Mouse (Mus musculus): Measurements from ENCODE around the gene D130043K22Rik. TPM values are rescaled to one million over a fixed set of nuclear protein-coding genes. Genes with fewer than 3 reads are reported as not detected.

The D130043K22Rik gene
- polyA plus RNA-seq, 1 experiment from 2014 or later: 8.2 TPM

DNA sequence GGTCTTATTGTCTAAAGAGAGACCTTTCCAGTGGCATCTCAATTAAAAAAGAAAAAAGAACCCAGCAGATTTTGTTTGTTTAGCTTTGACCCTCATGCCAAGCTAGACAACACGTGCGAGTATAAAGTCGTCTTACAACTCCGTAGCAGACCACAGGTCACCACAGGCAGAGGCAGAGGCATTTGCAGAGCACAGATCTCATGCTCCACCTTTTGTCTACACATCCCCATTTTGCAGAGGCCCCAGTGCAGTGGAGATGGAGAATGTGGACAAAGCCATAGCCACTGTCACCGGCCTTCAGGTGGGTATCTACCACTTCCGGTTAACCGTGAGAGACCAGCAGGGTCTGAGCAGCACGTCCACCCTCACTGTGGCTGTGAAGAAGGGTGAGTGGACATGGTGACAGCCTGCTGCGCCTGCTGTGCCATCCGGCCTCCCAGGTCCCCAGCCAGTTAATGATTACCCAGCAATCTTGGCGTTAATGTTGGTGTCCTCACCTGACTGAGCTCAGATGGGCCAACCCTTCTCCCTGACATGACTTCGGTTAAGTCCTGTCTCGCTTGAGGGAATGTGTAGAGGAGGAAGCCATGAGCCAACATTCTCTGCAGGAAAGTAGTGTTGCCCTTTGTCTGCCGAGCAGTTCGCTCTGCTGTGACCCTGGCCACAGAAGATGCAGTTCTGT, 34.6 kb downstream of the D130043K22Rik start:
- no peak for ATAC-seq (ENCODE audit: low FRiP score, low read depth)
- H3K36me3 ChIP-seq: peaks cover 28% of the 10 kb centered on the region; the same call in 1 of the 2 replicates
- H3K4me3 ChIP-seq: no peak overlapping the region
- H3K9ac ChIP-seq: no peak overlapping the region
- H3K27ac ChIP-seq (replicated peaks): no peak overlapping the region
- no peaks in the 10 kb centered on the region for H3K27me3 ChIP-seq
- WGBS: 85% methylated on average over 15 of the region's 15 CpGs
- no peaks in the 10 kb centered on the region for H3K9me3 ChIP-seq
- no peak overlapping the region for H3K4me2 ChIP-seq
- H3K4me1 ChIP-seq (replicated peaks): no peaks in the 10 kb centered on the region

GRCm38 (mm10) chr13:24880208-24880607, 35.3 kb downstream of the D130043K22Rik start:
- no peak overlapping the region for H3K4me3 ChIP-seq
- peaks cover 29% of the 10 kb centered on the region; the same call in 1 of the 2 replicates for H3K36me3 ChIP-seq
- H3K9ac ChIP-seq: no peak overlapping the region
- H3K9me3 ChIP-seq: no peaks in the 10 kb centered on the region
- no peaks in the 10 kb centered on the region for H3K27me3 ChIP-seq
- ATAC-seq (ENCODE audit: low FRiP score, low read depth): no peak
- no peak overlapping the region for H3K27ac ChIP-seq (replicated peaks)
- H3K4me2 ChIP-seq: no peak overlapping the region
- H3K4me1 ChIP-seq (replicated peaks): no peaks in the 10 kb centered on the region
- WGBS: 84% methylated on average over 6 of the region's 6 CpGs

DNA sequence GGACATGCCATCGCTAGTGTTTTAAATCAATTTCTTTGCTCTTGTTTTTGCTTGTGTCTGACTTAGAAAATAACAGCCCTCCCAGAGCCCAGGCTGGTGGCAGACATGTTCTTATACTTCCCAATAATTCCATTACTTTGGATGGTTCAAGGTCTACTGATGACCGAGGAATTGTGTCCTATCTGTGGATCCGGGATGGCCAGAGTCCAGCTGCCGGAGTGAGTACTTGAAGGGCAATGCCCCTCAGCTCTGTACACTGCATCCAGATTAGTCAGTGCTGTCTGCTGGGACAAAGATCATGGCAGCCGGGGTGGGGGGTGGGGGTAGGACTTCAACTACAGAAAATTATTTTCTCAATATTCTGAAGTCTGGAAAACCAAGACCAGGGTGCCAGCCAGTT, 35.8 kb downstream of the D130043K22Rik start:
- Histone ChIP-seq H3K27me3 (no peaks in the 10 kb centered on the region), H3K27ac (replicated peaks) (no peak overlapping the region), H3K4me2 (no peak overlapping the region), H3K9me3 (no peaks in the 10 kb centered on the region), H3K36me3 (peaks cover 31% of the 10 kb centered on the region), H3K9ac (no peak overlapping the region), H3K4me3 (no peak overlapping the region), H3K4me1 (replicated peaks) (no peaks in the 10 kb centered on the region)
- 94% methylated on average over 5 of the region's 5 CpGs for WGBS
- ATAC-seq (ENCODE audit: low FRiP score, low read depth): no peak

GRCm38 (mm10) chr13:24882411-24882810, 37.5 kb downstream of the D130043K22Rik start:
- no peak for ATAC-seq (ENCODE audit: low FRiP score, low read depth)
- Histone ChIP-seq H3K27me3 (no peaks in the 10 kb centered on the region), H3K27ac (replicated peaks) (no peak overlapping the region), H3K4me2 (no peak overlapping the region), H3K4me1 (replicated peaks) (no peaks in the 10 kb centered on the region), H3K9me3 (no peaks in the 10 kb centered on the region), H3K9ac (no peak overlapping the region), H3K4me3 (no peak overlapping the region), H3K36me3 (peaks cover 29% of the 10 kb centered on the region)
- WGBS: 95% methylated on average over 6 of the region's 6 CpGs

- Histone ChIP-seq H3K4me3 (no peak overlapping the region), H3K27ac (replicated peaks) (no peak overlapping the region), H3K4me2 (no peak overlapping the region), H3K36me3 (peaks cover 13% of the 10 kb centered on the region), H3K4me1 (replicated peaks) (no peaks in the 10 kb centered on the region), H3K27me3 (no peaks in the 10 kb centered on the region), H3K9ac (no peak overlapping the region), H3K9me3 (no peaks in the 10 kb centered on the region)
- 52% methylated on average over 1 of the region's 1 CpGs for WGBS
- no peak for ATAC-seq (ENCODE audit: low FRiP score, low read depth)
These were observed 44.6 kb downstream of the D130043K22Rik start for GRCm38 (mm10) chr13:24889554-24889953.

DNA sequence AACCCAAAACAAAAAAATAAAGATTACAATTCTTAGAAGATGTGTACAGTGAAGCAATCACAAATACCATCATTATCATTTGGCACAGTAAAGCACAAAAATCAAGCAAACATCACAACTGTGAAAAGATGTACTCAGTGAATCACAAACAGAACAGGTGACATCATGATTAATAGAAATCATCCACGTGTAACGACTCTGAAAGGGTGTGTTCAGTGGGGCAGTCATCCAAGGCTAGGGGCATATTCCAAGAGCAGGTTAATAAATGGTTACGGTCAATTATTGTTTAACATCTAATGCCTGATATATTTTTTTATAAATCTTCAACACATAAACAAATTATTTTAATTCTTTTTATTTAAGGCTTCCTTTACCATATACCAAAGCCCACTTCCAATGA, 47.6 kb downstream of the D130043K22Rik start:
- no peaks in the 10 kb centered on the region for H3K4me1 ChIP-seq (replicated peaks)
- H3K4me2 ChIP-seq: no peak overlapping the region
- H3K4me3 ChIP-seq: no peak overlapping the region
- no peaks in the 10 kb centered on the region for H3K9me3 ChIP-seq
- H3K36me3 ChIP-seq: no peaks in the 10 kb centered on the region
- 91% methylated on average over 3 of the region's 3 CpGs for WGBS
- H3K9ac ChIP-seq: no peak overlapping the region
- ATAC-seq (ENCODE audit: low FRiP score, low read depth): no peak
- no peaks in the 10 kb centered on the region for H3K27me3 ChIP-seq
- no peak overlapping the region for H3K27ac ChIP-seq (replicated peaks)

DNA sequence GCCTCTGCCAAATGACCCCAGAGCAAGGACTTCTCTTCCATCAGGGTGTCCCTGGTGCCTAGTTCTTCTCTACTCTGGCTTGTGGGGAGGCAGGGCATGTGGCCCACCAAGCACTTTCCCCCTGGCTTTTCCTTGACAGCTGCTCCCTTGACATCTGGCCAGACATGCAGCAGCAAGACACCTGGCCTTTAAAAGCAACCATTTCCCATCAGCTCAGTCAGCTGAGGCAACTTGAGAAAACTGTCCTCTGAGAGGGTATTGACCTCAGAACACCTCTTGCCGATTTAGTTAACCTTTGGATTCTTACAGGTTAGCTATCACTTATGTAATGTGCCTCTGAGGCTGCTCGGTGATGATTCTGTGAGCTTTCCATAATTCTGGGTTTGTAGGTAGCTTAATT, 48.9 kb downstream of the D130043K22Rik start:
- WGBS: 93% methylated on average over 2 of the region's 2 CpGs
- H3K4me1 ChIP-seq (replicated peaks): no peaks in the 10 kb centered on the region
- H3K27ac ChIP-seq (replicated peaks): no peak overlapping the region
- no peak overlapping the region for H3K4me2 ChIP-seq
- no peak overlapping the region for H3K9ac ChIP-seq
- no peak for ATAC-seq (ENCODE audit: low FRiP score, low read depth)
- H3K27me3 ChIP-seq: no peaks in the 10 kb centered on the region
- H3K36me3 ChIP-seq: no peaks in the 10 kb centered on the region
- H3K4me3 ChIP-seq: no peak overlapping the region
- no peaks in the 10 kb centered on the region for H3K9me3 ChIP-seq

DNA sequence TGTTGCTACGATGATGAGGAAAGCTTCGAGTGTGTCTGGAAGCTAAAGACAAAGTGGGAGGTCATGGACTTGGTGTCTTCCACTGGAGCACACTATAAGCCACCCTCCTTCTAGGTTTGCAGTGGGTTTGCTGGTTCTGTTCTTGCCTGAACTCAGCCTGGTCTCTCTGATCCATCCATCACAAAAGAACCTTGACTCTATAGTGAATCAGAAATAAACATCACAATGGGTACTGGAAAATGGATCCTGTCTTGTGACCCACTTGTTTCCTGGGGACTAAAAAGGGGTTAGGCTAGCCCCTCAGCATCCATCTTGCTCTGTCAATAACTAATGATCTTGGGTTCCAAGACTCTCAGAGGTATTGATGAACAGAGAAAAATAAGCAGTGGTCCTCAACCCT, 57.0 kb downstream of the D130043K22Rik start:
- Histone ChIP-seq H3K4me3 (no peak overlapping the region), H3K9me3 (no peaks in the 10 kb centered on the region), H3K4me2 (no peak overlapping the region), H3K9ac (no peak overlapping the region), H3K27ac (replicated peaks) (no peak overlapping the region), H3K4me1 (replicated peaks) (no peaks in the 10 kb centered on the region), H3K36me3 (peaks cover 10% of the 10 kb centered on the region; the same call in 1 of the 2 replicates), H3K27me3 (no peaks in the 10 kb centered on the region)
- WGBS: 90% methylated on average over 2 of the region's 2 CpGs
- no peak for ATAC-seq (ENCODE audit: low FRiP score, low read depth)

GRCm38 (mm10) chr13:24903412-24903811, 58.5 kb downstream of the D130043K22Rik start:
- Histone ChIP-seq H3K27ac (replicated peaks) (no peak overlapping the region), H3K4me2 (no peak overlapping the region), H3K4me1 (replicated peaks) (no peaks in the 10 kb centered on the region), H3K9me3 (no peaks in the 10 kb centered on the region), H3K9ac (no peak overlapping the region), H3K4me3 (no peak overlapping the region), H3K27me3 (no peaks in the 10 kb centered on the region), H3K36me3 (peaks cover 10% of the 10 kb centered on the region; the same call in 1 of the 2 replicates)
- ATAC-seq (ENCODE audit: low FRiP score, low read depth): no peak
- WGBS: 76% methylated on average over 6 of the region's 6 CpGs

DNA sequence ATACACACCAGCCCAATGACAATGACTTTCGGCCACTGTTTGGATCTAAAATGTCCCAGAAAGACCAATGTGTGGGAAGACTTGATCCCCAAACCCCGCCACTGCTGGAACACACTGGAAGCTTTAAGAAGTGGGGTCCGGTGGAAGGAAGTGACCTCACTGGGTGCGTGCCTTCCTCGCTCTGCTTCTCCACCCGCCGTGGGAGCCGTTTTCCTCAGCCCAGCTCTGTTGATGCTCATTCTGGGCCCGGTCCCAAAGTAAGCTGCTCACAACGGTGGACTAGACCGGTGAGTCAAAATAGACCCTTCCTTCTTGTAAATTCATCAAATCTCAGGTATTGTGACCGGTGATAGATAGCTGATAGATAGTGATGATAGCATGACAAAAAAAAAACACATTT, 60.5 kb downstream of the D130043K22Rik start:
- H3K4me2 ChIP-seq: no peak overlapping the region
- peaks cover 4% of the 10 kb centered on the region for H3K36me3 ChIP-seq
- H3K4me1 ChIP-seq (replicated peaks): no peaks in the 10 kb centered on the region
- 89% methylated on average over 12 of the region's 12 CpGs for WGBS
- no peaks in the 10 kb centered on the region for H3K27me3 ChIP-seq
- H3K27ac ChIP-seq (replicated peaks): no peak overlapping the region
- ATAC-seq (ENCODE audit: low FRiP score, low read depth): no peak
- H3K4me3 ChIP-seq: no peak overlapping the region
- H3K9ac ChIP-seq: no peak overlapping the region
- no peaks in the 10 kb centered on the region for H3K9me3 ChIP-seq

DNA sequence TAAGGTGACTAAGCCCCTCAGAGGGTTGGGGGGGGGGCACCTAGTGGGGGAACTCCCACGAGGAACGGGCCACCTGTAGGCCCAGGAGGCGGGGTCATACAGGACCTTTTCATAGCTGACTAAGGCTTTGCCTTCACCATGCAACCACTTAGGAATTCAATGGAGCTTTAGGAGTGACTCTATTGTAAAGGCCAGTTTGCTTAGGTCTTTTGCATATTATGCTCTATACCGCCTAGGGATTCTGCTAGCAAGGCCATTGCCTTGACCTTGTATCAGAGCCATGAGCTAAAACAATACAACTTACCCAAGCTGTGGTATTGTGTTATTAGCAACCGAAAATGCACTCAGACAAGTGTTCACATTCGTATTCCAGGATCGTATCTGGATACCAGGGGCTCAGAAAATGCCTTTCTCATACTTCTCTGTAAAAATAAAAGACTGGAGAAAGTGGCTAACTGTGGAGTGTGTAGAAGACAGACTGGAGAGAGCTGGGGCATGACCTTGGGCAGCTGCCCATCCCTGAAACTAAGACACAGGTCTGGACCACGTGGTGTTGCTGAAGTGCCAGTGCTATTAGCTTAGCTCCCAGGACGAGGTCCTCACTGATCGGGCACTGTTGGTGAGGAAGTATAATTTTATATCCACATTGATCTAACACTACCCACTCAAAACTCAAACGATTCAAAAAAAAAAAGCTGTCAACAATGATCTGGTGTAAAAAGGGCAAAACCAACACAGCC, 62.1 kb downstream of the D130043K22Rik start:
- Histone ChIP-seq H3K4me3 (no peak overlapping the region), H3K4me2 (no peak overlapping the region), H3K9me3 (no peaks in the 10 kb centered on the region), H3K36me3 (peaks cover 6% of the 10 kb centered on the region), H3K9ac (no peak overlapping the region), H3K27ac (replicated peaks) (no peak overlapping the region), H3K4me1 (replicated peaks) (no peaks in the 10 kb centered on the region), H3K27me3 (no peaks in the 10 kb centered on the region)
- ATAC-seq (ENCODE audit: low FRiP score, low read depth): no peak
- 76% methylated on average over 11 of the region's 11 CpGs for WGBS

DNA sequence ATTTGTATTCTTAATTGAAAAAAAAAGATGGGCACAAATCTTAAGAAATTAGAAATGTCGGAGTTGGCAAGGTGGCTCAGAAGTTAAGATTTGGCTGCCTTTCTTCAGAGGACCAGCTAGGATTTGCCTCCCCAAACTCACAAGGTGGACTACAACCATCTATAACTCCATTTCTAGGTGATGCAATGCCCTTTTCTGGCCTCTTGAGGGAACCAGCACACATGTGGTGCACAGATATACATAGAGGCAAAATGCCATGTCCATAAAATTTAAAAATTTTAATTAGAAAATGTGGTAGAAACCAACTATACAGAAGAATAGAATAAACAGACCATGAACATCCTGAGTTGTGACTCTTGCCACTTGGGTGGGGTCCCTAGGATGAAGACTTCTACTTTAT, 64.2 kb downstream of the D130043K22Rik start:
- 98% methylated on average over 1 of the region's 1 CpGs for WGBS
- no peaks in the 10 kb centered on the region for H3K27me3 ChIP-seq
- H3K27ac ChIP-seq (replicated peaks): no peak overlapping the region
- no peak overlapping the region for H3K9ac ChIP-seq
- H3K36me3 ChIP-seq: peaks cover 22% of the 10 kb centered on the region
- H3K4me1 ChIP-seq (replicated peaks): no peaks in the 10 kb centered on the region
- H3K9me3 ChIP-seq: no peaks in the 10 kb centered on the region
- H3K4me2 ChIP-seq: no peak overlapping the region
- no peak overlapping the region for H3K4me3 ChIP-seq
- ATAC-seq (ENCODE audit: low FRiP score, low read depth): no peak

All from hindbrain, embryonic 15.5 days (tissue).